Mouse (Mus musculus): Measurements from ENCODE around the gene Tcp10a. TPM values are rescaled to one million over a fixed set of nuclear protein-coding genes. Genes with fewer than 3 reads are reported as not detected.
"Not testable (repeated sequence)": the region's sequence is repeated elsewhere in the genome, so short reads cannot be mapped to it uniquely, and the experiment has no call there.

Gene Tcp10a
- polyA plus RNA-seq, 1 experiment: not detected

- not testable (repeated sequence) for H3K4me3 ChIP-seq (ENCODE audit: insufficient read depth, low read depth, low read length); H3K27ac ChIP-seq (ENCODE audit: insufficient read depth, low read depth, low read length); H3K4me1 ChIP-seq (ENCODE audit: control insufficient read depth, insufficient read depth, low read length)
- 90% methylated on average over 12 of the region's 13 CpGs for WGBS
These were observed 59.0 kb downstream of the Tcp10a start for GRCm38 (mm10) chr17:7383167-7384143.

- not testable (repeated sequence) for H3K4me3 ChIP-seq (ENCODE audit: insufficient read depth, low read depth, low read length); H3K4me1 ChIP-seq (ENCODE audit: control insufficient read depth, insufficient read depth, low read length); H3K27ac ChIP-seq (ENCODE audit: insufficient read depth, low read depth, low read length)
- 68% methylated on average over 3 of the region's 3 CpGs for WGBS
These were observed 60.9 kb downstream of the Tcp10a start, which contains the start of gene Unc93a2 for GRCm38 (mm10) chr17:7385364-7385763. Gene Unc93a2, minus strand, starts transcription at chr17:7385464.

GRCm38 (mm10) chr17:7386016-7386415 lies 61.6 kb downstream of the Tcp10a start:
- WGBS: 71% methylated on average over 8 of the region's 8 CpGs
- not testable (repeated sequence) for H3K4me3 ChIP-seq (ENCODE audit: insufficient read depth, low read depth, low read length); H3K4me1 ChIP-seq (ENCODE audit: control insufficient read depth, insufficient read depth, low read length); H3K27ac ChIP-seq (ENCODE audit: insufficient read depth, low read depth, low read length)

- H3K27ac ChIP-seq (ENCODE audit: insufficient read depth, low read depth, low read length); H3K4me1 ChIP-seq (ENCODE audit: control insufficient read depth, insufficient read depth, low read length); H3K4me3 ChIP-seq (ENCODE audit: insufficient read depth, low read depth, low read length): not testable (repeated sequence)
- no CpG with 5 or more reads among the region's 2 CpGs for WGBS
These were observed 64.0 kb downstream of the Tcp10a start for GRCm38 (mm10) chr17:7388341-7388957.

GRCm38 (mm10) chr17:7388958-7389356 lies 64.5 kb downstream of the Tcp10a start:
- not testable (repeated sequence) for H3K27ac ChIP-seq (ENCODE audit: insufficient read depth, low read depth, low read length); H3K4me1 ChIP-seq (ENCODE audit: control insufficient read depth, insufficient read depth, low read length); H3K4me3 ChIP-seq (ENCODE audit: insufficient read depth, low read depth, low read length)
- WGBS: 70% methylated on average over 8 of the region's 8 CpGs

- H3K27ac ChIP-seq (ENCODE audit: insufficient read depth, low read depth, low read length): not testable (repeated sequence)
These were observed 65.5 kb downstream of the Tcp10a start for GRCm38 (mm10) chr17:7389898-7390297.

GRCm38 (mm10) chr17:7395116-7395515 lies 70.7 kb downstream of the Tcp10a start:
- WGBS: 89% methylated on average over 7 of the region's 7 CpGs
- not testable (repeated sequence) for H3K4me1 ChIP-seq (ENCODE audit: control insufficient read depth, insufficient read depth, low read length); H3K4me3 ChIP-seq (ENCODE audit: insufficient read depth, low read depth, low read length); H3K27ac ChIP-seq (ENCODE audit: insufficient read depth, low read depth, low read length)

More at GRCm38 (mm10) chr17:7389898-7390297, 65.5 kb downstream of the Tcp10a start:
- not testable (repeated sequence) for H3K4me3 ChIP-seq (ENCODE audit: insufficient read depth, low read depth, low read length); H3K4me1 ChIP-seq (ENCODE audit: control insufficient read depth, insufficient read depth, low read length)
- 67% methylated on average over 7 of the region's 7 CpGs for WGBS

Other genes with a start within 250 kb of the Tcp10a start
- gene Rps6ka2, start 154.5 kb upstream of the Tcp10a start, polyA plus RNA-seq (2012; ENCODE audit: insufficient read depth, insufficient read length, low replicate concordance, missing spikeins): not detected in 2 replicates
- not detected in 2 replicates for gene Ttll2, start 28.1 kb downstream of the Tcp10a start, polyA plus RNA-seq (2012; ENCODE audit: insufficient read depth, insufficient read length, low replicate concordance, missing spikeins)
- gene Gm49630, start 47.3 kb downstream of the Tcp10a start, polyA plus RNA-seq (2012; ENCODE audit: insufficient read depth, insufficient read length, low replicate concordance, missing spikeins): not detected in 2 replicates
- not detected in 2 replicates for gene Unc93a2, start 60.8 kb downstream of the Tcp10a start, polyA plus RNA-seq (2012; ENCODE audit: insufficient read depth, insufficient read length, low replicate concordance, missing spikeins)

Measured in olfactory bulb, adult 2 months (tissue).